Mouse (Mus musculus) kidney, postnatal 0 days (tissue): Measurements from ENCODE around the gene Olfr1046. TPM values are rescaled to one million over a fixed set of nuclear protein-coding genes. Genes with fewer than 3 reads are reported as not detected.
"Not testable (repeated sequence)": the region's sequence is repeated elsewhere in the genome, so short reads cannot be mapped to it uniquely, and the experiment has no call there.

Experiments used
- ATAC-seq: fragments of 200-750 bp; cut with Nextera tagmentation; replicated peaks from 2 replicates; pipeline ENCODE4 v1.8.0; 2017; ENCODE audit warnings: low read depth, moderate number of reproducible peaks, moderate TSS enrichment, moderate library complexity; ENCODE audit not compliant: low FRiP score
- DNase-seq: peaks from one replicate; pipeline ENCODE4 v3.0.0-alpha.2; 2016; ENCODE audit warnings: low spot score
- H3K27ac ChIP-seq: fragments of 300-500 bp; sonication (generic); 2 replicates; pipeline ENCODE4 v1.5.1; 2014; ENCODE audit warnings: mild to moderate bottlenecking
- H3K27me3 ChIP-seq: fragments of 300-500 bp; sonication (generic); 2 replicates; pipeline ENCODE4 v1.6.1; 2014; ENCODE audit warnings: low read length, mixed read lengths; ENCODE audit not compliant: insufficient read depth
- H3K36me3 ChIP-seq: fragments of 300-500 bp; sonication (generic); 2 replicates; pipeline ENCODE4 v1.6.1; 2014; ENCODE audit warnings: low read length, mixed read lengths; ENCODE audit not compliant: insufficient read depth
- H3K4me1 ChIP-seq: fragments of 300-500 bp; sonication (generic); replicated peaks from 2 replicates; pipeline ENCODE4 v1.6.1; 2014; ENCODE audit warnings: antibody characterized with exemption, low read length, mixed read lengths; ENCODE audit not compliant: insufficient read depth
- H3K4me2 ChIP-seq: fragments of 300-500 bp; sonication (generic); 2 replicates; pipeline ENCODE4 v1.6.1; 2014; ENCODE audit warnings: mild to moderate bottlenecking, low read length, moderate library complexity, mixed read lengths
- H3K4me3 ChIP-seq: fragments of 300-500 bp; sonication (generic); replicated peaks from 2 replicates; pipeline ENCODE4 v1.5.1; 2014; ENCODE audit warnings: low read depth, low read length
- H3K9ac ChIP-seq: fragments of 300-500 bp; sonication (generic); 2 replicates; pipeline ENCODE4 v1.6.1; 2014; ENCODE audit warnings: low read depth, low read length
- H3K9me3 ChIP-seq: fragments of 300-500 bp; sonication (generic); replicated peaks from 2 replicates; pipeline ENCODE4 v1.6.1; 2016; ENCODE audit warnings: low read length, inconsistent platforms, mixed read lengths
- CTCF ChIP-seq: IDR thresholded peaks from 2 replicates; pipeline ENCODE4 v1.5.1; 2016; ENCODE audit warnings: antibody characterized with exemption, low read depth, mild to moderate bottlenecking, moderate library complexity
- WGBS: fragments of 180-500 bp; shearing (Covaris S2); extraction: QIAGEN DNeasy Blood & Tissue Kit; methylation state at CpG from one replicate; pipeline ENCODE4 v1.1.7; 2014; 5-methylcytosine and 5-hydroxymethylcytosine counted together
- polyA plus RNA-seq: library from polyadenylated mRNA; unstranded; fragments of >200 nt; fragmentation: Nextera tagmentation; extraction: Ambion mirVana; gene quantifications from 2 replicates; pipeline ENCODE4 v1.2.1, GENCODE M21; 2015

Olfr1046 gene
- polyA plus RNA-seq, 1 experiment from 2014 or later, result not detected

DNA sequence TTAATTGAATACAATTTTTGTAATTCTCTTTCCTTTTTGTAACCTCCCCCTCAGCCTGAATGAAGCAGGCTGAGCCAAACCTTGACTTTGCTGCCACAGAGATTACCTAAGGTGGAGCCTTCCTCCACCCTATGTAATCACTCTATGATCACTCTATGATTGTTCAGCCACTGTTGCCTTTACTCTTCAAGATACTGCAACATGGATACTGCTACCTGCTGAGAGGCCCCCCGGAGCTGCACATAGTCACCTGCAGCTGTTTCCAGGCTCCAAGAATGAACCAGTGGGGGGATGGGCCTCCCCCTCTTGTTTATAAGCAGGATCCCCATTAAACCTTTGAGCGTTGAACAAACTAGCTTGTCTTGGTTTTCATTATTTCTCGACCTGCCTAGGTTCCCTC is 39.2 kb downstream of the Olfr1046 start:
- H3K4me1 ChIP-seq, result no peaks in the 10 kb centered on the region
- no peak overlapping the region for H3K27ac ChIP-seq
- H3K9me3 ChIP-seq, result no peaks in the 10 kb centered on the region
- H3K36me3 ChIP-seq, result no peaks in the 10 kb centered on the region
- no peak overlapping the region for H3K9ac ChIP-seq
- 76% methylated on average over 3 of the region's 3 CpGs for WGBS
- DNase-seq (no peak), ATAC-seq (no peak)
- no peak for TF ChIP-seq CTCF
- no peak overlapping the region for H3K4me2 ChIP-seq
- no peaks in the 10 kb centered on the region for H3K27me3 ChIP-seq
- no peak overlapping the region for H3K4me3 ChIP-seq

DNA sequence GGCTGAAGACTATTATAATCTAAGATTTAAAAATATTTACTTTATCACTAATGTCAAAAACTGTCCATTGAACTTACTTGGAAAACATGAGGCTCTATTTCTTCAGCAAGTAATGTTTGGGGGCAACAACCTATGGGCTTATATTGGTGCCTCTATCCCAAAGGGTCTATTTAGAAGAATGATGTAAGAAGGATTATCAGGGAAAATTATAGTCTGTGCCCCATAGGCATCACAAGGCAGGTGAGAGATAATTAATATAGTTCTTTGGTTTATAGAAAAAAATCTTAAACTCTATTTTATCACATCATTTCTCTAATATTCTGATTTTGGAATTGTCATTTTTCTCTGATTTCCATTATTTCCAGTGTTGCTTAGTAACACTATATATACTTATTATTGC is 41.4 kb downstream of the Olfr1046 start, which contains the start of gene Olfr1044:
Gene Olfr1044, minus strand, starts transcription at position 101 of the 400 bp plus-strand sequence.
- no peak for ATAC-seq
- H3K4me2 ChIP-seq, result no peak within 1 kb of the TSS

DNA sequence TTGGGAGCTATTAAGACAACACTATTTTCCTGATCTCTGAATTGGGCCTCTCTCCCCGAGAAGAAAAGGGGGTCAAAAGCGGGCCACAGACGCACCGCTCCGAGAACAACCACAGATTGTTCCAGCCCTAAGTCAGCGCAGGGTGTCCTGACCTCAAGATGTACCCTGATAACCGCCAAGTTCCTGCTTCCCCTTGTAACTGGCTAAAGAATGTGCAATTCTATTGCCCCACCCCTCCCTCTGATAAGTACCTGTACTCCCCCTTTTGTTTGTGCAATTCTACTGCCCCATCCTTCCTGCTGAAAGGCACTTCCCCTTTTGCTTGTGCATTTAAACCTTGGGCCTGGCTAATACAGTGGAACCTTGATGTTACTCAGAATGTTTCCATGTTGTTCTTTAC is 43.7 kb downstream of the Olfr1046 start:
- 78% methylated on average over 7 of the region's 7 CpGs for whole genome bisulfite sequencing
- not testable (repeated sequence) for DNase-seq

More for the DNA sequence above, 41.4 kb downstream of the Olfr1046 start, which contains the start of gene Olfr1044:
- H3K9me3 ChIP-seq, result no peaks in the 10 kb centered on the region
- no peaks in the 10 kb centered on the region for H3K36me3 ChIP-seq
- no peak for TF ChIP-seq CTCF
- H3K27ac ChIP-seq, result no peak within 1 kb of the TSS
- no peak within 1 kb of the TSS for H3K9ac ChIP-seq
- H3K27me3 ChIP-seq, result no peaks in the 10 kb centered on the region
- no peak for DNase-seq
- no peak within 1 kb of the TSS for H3K4me3 ChIP-seq
- H3K4me1 ChIP-seq, result no peaks in the 10 kb centered on the region

DNA sequence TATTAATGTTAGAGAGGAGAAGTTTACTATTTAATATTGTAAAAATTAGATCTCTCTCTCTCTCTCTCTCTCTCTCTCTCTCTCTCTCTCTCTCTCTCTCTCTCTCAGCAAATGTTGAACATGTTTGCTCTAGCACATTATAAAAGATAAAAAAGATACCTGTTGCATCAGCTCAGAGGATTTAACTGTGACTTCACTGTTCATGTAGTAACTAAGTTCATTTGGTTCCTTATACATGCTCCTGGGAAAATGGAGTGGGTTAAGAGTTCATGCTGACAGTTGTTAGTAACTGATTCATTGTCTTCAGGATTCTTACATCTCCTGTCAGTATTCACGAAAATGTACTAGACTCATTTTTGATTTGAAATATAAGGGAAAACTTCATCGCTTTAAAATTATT is 51.7 kb downstream of the Olfr1046 start, which contains the start of gene Olfr1043:
Gene Olfr1043, minus strand, starts transcription at position 101 of the 400 bp plus-strand sequence.
- DNase-seq (no peak), ATAC-seq (no peak)
- H3K9me3 ChIP-seq, result no peaks in the 10 kb centered on the region
- H3K4me3 ChIP-seq, result no peak within 1 kb of the TSS
- no peaks in the 10 kb centered on the region for H3K36me3 ChIP-seq
- H3K4me2 ChIP-seq, result no peak within 1 kb of the TSS
- TF ChIP-seq CTCF, result no peak
- H3K9ac ChIP-seq, result no peak within 1 kb of the TSS
- H3K4me1 ChIP-seq, result no peaks in the 10 kb centered on the region
- no peaks in the 10 kb centered on the region for H3K27me3 ChIP-seq
- no peak within 1 kb of the TSS for H3K27ac ChIP-seq
- WGBS, result 93% methylated on average over 2 of the region's 2 CpGs

More for the DNA sequence above, 43.7 kb downstream of the Olfr1046 start:
- not testable (repeated sequence) for H3K9ac ChIP-seq, H3K27ac ChIP-seq, H3K4me1 ChIP-seq, H3K4me2 ChIP-seq, H3K4me3 ChIP-seq, ATAC-seq, H3K9me3 ChIP-seq, H3K27me3 ChIP-seq, H3K36me3 ChIP-seq

Other genes starting within 250 kb of the Olfr1046 start
- gene Olfr1029, start 245.4 kb downstream of the Olfr1046 start, polyA plus RNA-seq, result not detected in 2 replicates
- not detected in 2 replicates for gene Olfr1030, start 240.0 kb downstream of the Olfr1046 start, polyA plus RNA-seq
- not detected in 2 replicates for gene Olfr1031, start 229.0 kb downstream of the Olfr1046 start, polyA plus RNA-seq
- not detected in 2 replicates for gene Olfr1032, start 213.8 kb downstream of the Olfr1046 start, polyA plus RNA-seq
- 5.0 and 5.4 TPM in 2 replicates for gene Olfr1033, start 198.7 kb downstream of the Olfr1046 start, polyA plus RNA-seq
- 0.04 and 0.09 TPM in 2 replicates for gene Olfr1034, start 173.5 kb downstream of the Olfr1046 start, polyA plus RNA-seq
- not detected in 2 replicates for gene Olfr1036, start 145.3 kb downstream of the Olfr1046 start, polyA plus RNA-seq
- not detected in 2 replicates for gene Olfr1037, start 131.9 kb downstream of the Olfr1046 start, polyA plus RNA-seq
- gene Olfr1039, start 83.4 kb downstream of the Olfr1046 start, polyA plus RNA-seq, result not detected in 2 replicates
- not detected in 2 replicates for gene Olfr1040, start 72.6 kb downstream of the Olfr1046 start, polyA plus RNA-seq
- not detected in 2 replicates for gene Olfr1042, start 57.5 kb downstream of the Olfr1046 start, polyA plus RNA-seq
- not detected in 2 replicates for gene Olfr1043, start 51.8 kb downstream of the Olfr1046 start, polyA plus RNA-seq
- gene Olfr1044, start 41.5 kb downstream of the Olfr1046 start, polyA plus RNA-seq, result not detected in 2 replicates
- not detected in 2 replicates for gene Olfr52, start 33.6 kb downstream of the Olfr1046 start, polyA plus RNA-seq
- not detected in 2 replicates for gene Olfr1045, start 16.3 kb downstream of the Olfr1046 start, polyA plus RNA-seq
- gene Olfr1047, start 12.1 kb upstream of the Olfr1046 start, polyA plus RNA-seq, result not detected in 2 replicates
- not detected in 2 replicates for gene Olfr1048, start 21.0 kb upstream of the Olfr1046 start, polyA plus RNA-seq
- not detected in 2 replicates for gene Olfr1049, start 39.0 kb upstream of the Olfr1046 start, polyA plus RNA-seq
- gene Olfr1051, start 59.8 kb upstream of the Olfr1046 start, polyA plus RNA-seq, result not detected in 2 replicates
- gene Olfr1052, start 73.1 kb upstream of the Olfr1046 start, polyA plus RNA-seq, result not detected in 2 replicates
- gene Olfr1053, start 96.0 kb upstream of the Olfr1046 start, polyA plus RNA-seq, result not detected in 2 replicates
- gene Olfr1054, start 116.1 kb upstream of the Olfr1046 start, polyA plus RNA-seq, result not detected in 2 replicates
- gene Olfr1055, start 131.0 kb upstream of the Olfr1046 start, polyA plus RNA-seq, result not detected in 2 replicates
- not detected in 2 replicates for gene Olfr1056, start 143.2 kb upstream of the Olfr1046 start, polyA plus RNA-seq
- gene Olfr1057, start 159.1 kb upstream of the Olfr1046 start, polyA plus RNA-seq, result not detected in 2 replicates
- not detected in 2 replicates for gene Olfr1058, start 169.2 kb upstream of the Olfr1046 start, polyA plus RNA-seq
- not detected in 2 replicates for gene Olfr1061, start 194.7 kb upstream of the Olfr1046 start, polyA plus RNA-seq
- gene Olfr1062, start 207.4 kb upstream of the Olfr1046 start, polyA plus RNA-seq, result not detected in 2 replicates
- not detected in 2 replicates for gene Olfr1065, start 231.3 kb upstream of the Olfr1046 start, polyA plus RNA-seq
- gene Olfr1066, start 237.0 kb upstream of the Olfr1046 start, polyA plus RNA-seq, result not detected in 2 replicates